Mouse (Mus musculus): ENCODE data around the gene Cebpb.

- TF ChIP-seq POLR2A (IDR thresholded peaks at IDR 0.05; ENCODE audit: borderline replicate concordance, low read depth, low read length), result no peak
- TF ChIP-seq CTCF (IDR thresholded peaks at IDR 0.05; ENCODE audit: low read depth, low read length), result no peak
Observed at GRCm38 (mm10) chr2:167723589-167724206, 35.0 kb downstream of the Cebpb start.
